Mouse (Mus musculus): Measurements from ENCODE around the gene Cryge.

Gene Cryge

DNA sequence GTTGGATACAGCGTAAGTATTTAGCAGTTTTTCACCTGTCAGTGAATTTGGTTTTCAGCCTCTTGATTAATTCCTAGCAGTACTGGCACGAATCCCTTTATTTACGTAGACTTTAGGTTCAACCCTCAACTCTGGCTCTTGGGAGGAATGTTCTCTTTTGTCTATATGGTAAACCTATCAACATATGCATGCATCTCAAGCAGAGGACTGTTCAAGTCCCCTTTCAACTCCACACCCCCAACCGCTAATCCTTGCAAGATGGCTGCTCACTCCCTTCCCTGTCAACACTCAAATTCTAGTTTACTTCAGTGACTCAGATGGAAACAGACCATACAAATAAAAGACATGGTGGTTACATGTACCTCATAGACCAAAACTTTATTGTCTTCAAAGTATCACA, 38.2 kb downstream of the Cryge start:
- DNase-seq (ENCODE audit: low spot score): no peak

DNA sequence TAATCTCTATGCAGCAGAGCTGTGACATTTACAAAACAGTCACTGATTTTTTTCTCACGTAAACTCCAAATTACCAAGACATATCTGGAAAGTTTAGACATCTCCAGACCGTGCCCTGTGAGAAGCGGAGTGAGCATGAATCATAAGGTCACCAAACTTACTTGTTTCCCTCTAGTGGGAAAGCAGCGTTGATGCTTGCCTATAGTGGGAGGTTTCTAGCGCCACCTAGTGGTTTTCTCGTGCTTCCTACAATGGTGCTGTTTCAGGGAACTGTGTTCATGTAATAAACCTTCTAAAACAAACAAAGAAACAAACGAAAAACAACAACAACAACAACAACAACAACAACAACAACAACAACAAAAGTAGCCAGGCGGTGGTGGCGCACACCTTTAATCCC, 40.8 kb downstream of the Cryge start:
- DNase-seq (ENCODE audit: low spot score): peak; percentile 52

DNA sequence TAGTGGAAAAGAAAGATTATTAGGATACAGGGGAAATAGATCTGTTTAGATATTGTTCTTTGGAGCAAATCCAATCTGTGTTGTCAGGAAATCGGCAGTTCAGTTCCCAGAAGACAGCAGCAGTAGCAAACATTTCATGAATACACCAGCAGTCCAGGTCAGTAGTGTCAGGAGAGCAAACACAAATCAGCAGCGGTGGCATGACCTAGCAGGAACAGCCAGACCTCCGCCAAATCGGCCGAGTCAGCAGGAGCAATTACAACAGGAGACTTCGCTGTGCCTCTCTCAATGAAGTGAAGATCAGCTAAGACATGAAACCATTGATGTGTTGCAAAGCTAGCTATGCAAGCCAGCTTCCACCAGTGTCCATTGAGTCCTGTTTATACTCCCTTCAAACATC, 45.4 kb downstream of the Cryge start:
- no peak for DNase-seq (ENCODE audit: low spot score)

DNA sequence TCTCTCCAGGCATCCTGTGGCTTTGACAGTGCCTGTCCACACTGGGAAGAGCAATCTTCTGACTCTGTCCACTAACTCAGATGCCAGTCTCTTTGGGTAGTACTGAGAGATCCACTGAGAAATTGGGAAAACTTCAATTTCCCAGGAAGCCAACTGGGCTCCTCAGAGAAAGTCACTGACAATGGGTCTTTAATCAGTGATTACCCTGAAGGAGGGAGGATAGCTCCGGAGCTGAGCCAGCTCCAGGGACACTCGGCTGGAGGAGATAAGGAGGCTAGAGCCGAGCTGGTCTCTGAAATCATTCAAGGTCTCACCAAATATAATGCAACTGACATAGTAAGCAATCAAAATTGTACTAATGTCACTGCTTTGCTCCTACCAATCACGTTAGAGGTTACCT, 46.4 kb downstream of the Cryge start:
- no peak for DNase-seq (ENCODE audit: low spot score)
